Comparison of ENCODE assay signal across 7 mouse cellular contexts in the genomic region with DNA sequence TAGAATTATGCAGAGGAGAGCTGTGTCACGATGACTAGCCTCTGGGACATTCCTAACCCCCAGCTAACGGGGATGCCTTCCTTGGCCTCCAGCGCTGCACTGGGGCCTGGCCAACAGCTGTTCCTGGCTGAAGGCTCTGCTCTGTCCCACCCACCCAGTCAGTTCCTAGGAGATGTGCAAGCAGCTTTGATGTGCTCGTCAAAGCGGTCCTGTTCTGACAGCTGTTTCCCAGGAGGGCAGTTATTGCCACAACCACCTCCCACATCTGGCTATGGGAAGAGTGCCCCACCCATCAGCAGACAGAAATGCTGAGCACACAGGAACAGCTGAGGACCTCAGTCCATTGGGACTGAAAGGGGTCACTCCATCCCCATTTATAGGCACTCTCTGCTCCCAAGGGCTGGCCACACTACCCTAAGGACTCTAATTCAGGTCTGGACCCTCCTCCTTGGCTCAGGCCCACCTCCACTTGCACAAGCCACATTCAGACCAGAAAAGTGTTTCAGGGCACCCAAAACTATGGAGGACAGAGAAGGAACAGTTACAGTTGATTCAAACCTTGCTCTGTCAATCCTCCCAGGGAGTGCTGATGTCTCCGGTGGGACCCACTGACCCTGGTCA.
DNase-seq lines count a peak whose midpoint lies in the region; ATAC-seq lines count a peak whose summit lies in the region.

No protein-coding gene starts in this region.

- no peak overlapping the region for H3K9ac ChIP-seq in neural tube, embryonic 13.5 days

- no peak overlapping the region for H3K4me3 ChIP-seq in neural tube, embryonic 13.5 days

- H3K27ac ChIP-seq in neural tube, embryonic 13.5 days (replicated peaks): peak overlapping the region; percentile 38; the same call in 1 of the 2 replicates

- DNase-seq in urinary bladder, postnatal 25 days (ENCODE audit: low spot score): peak; percentile 50
- no peak for DNase-seq in urinary bladder, postnatal 10 days (ENCODE audit: low spot score)
- peak; percentile 73 to 79 for DNase-seq in gastrocnemius, postnatal 36 days
- DNase-seq in kidney, postnatal 25 days: peak; percentile 31 to 67
- no peak for DNase-seq in thymus, postnatal 36 days
- no peak for DNase-seq in spleen, postnatal 36 days (ENCODE audit: low spot score in 2 of 2)

- H3K9me3 ChIP-seq in neural tube, embryonic 13.5 days: no peaks in the 10 kb centered on the region

- H3K27me3 ChIP-seq in neural tube, embryonic 13.5 days: no peaks in the 10 kb centered on the region

- peaks cover 17% of the 10 kb centered on the region for H3K4me1 ChIP-seq in neural tube, embryonic 13.5 days (replicated peaks)

- WGBS in neural tube, embryonic 13.5 days: 30% methylated on average over 6 of the region's 6 CpGs

- no peaks in the 10 kb centered on the region for H3K36me3 ChIP-seq in neural tube, embryonic 13.5 days

- ATAC-seq in neural tube, embryonic 13.5 days (ENCODE audit: low read depth): peak; percentile 37; the same call in 1 of the 2 replicates

- intact Hi-C loops in gastrocnemius, postnatal 36 days (cut with DNase I): loop anchor here (5.0 kb wide), 2 partner anchors 85 to 210 kb away; no protein-coding TSS in a partner anchor

- H3K4me2 ChIP-seq in neural tube, embryonic 13.5 days: no peak overlapping the region

Comparison
In these comparisons a context has a peak if more than half of its experiments do, and no peak if none do; other contexts are left out.
1. DNase-seq: peak in urinary bladder, postnatal 25 days (single experiment), gastrocnemius, postnatal 36 days (2 of 2) and kidney, postnatal 25 days (2 of 2); none in urinary bladder, postnatal 10 days (single experiment), thymus, postnatal 36 days (0 of 2) and spleen, postnatal 36 days (0 of 2).